Mouse (Mus musculus) MEL (cell line): ENCODE data around the gene Ngly1. TPM values are rescaled to one million over a fixed set of nuclear protein-coding genes. Genes with fewer than 3 reads are reported as not detected.
A peak's percentile ranks its signal among the peaks of the same experiment; 100 is the strongest.

Experiments used
- DNase-seq: peaks from one replicate; pipeline ENCODE4 v3.0.0; 2011; ENCODE audit warnings: low read depth, low spot score
- H3K27ac ChIP-seq: 2 replicates; pipeline ENCODE4 v1.5.1; 2012; ENCODE audit warnings: low read depth, mild to moderate bottlenecking, control low read depth, low read length, moderate library complexity; ENCODE audit not compliant: control insufficient read depth
- H3K27me3 ChIP-seq, 2 experiments: fragments of 150-350 bp in 1 of 2; sonication (generic) in 1 of 2; 2 replicates each; pipeline ENCODE4 v1.6.1; 2012; ENCODE audit warnings: low read length in 2 of 2, mild to moderate bottlenecking in 2 of 2, improper control_type of control experiment in 1 of 2, moderate library complexity in 1 of 2; ENCODE audit not compliant: insufficient read depth in 2 of 2, control insufficient read depth in 1 of 2
- H3K36me3 ChIP-seq, 2 experiments: 2 replicates each; pipeline ENCODE4 v1.6.1; 2012 to 2014; ENCODE audit warnings: low read length in 2 of 2, improper control_type of control experiment in 1 of 2, inconsistent platforms in 1 of 2, mild to moderate bottlenecking in 1 of 2; ENCODE audit not compliant: insufficient read depth in 2 of 2, control insufficient read depth in 1 of 2
- H3K4me1 ChIP-seq, 2 experiments: fragments of 150-350 bp in 1 of 2; sonication (generic) in 1 of 2; 2 replicates each; pipeline ENCODE4 v1.6.1; 2012; ENCODE audit warnings: low read length in 2 of 2, improper control_type of control experiment in 1 of 2, mild to moderate bottlenecking in 1 of 2; ENCODE audit not compliant: insufficient read depth in 2 of 2, control insufficient read depth in 1 of 2
- H3K4me3 ChIP-seq, 2 experiments: fragments of 150-350 bp in 1 of 2; sonication (generic) in 1 of 2; 2 replicates each; pipeline ENCODE4 v1.5.1; 2012; ENCODE audit warnings: low read depth in 2 of 2, low read length in 2 of 2, mild to moderate bottlenecking in 2 of 2, moderate library complexity in 2 of 2, control low read depth in 1 of 2, improper control_type of control experiment in 1 of 2; ENCODE audit not compliant: control insufficient read depth in 1 of 2, insufficient read depth in 1 of 2
- H3K79me2 ChIP-seq: 2 replicates; pipeline ENCODE4 v1.6.1; 2012; ENCODE audit warnings: mild to moderate bottlenecking, low read length, moderate library complexity; ENCODE audit not compliant: control insufficient read depth, poor library complexity, insufficient read depth
- H3K9ac ChIP-seq: 2 replicates; pipeline ENCODE4 v1.6.1; 2012; ENCODE audit warnings: low read depth, mild to moderate bottlenecking, control low read depth, low read length, moderate library complexity; ENCODE audit not compliant: control insufficient read depth, poor library complexity, severe bottlenecking
- H3K9me3 ChIP-seq: fragments of 150-350 bp; sonication (generic); replicated peaks from 2 replicates; pipeline ENCODE4 v1.6.1; 2012; ENCODE audit warnings: mild to moderate bottlenecking, low read length, improper control_type of control experiment, moderate library complexity; ENCODE audit not compliant: insufficient read depth
- BHLHE40 ChIP-seq: IDR thresholded peaks from 2 replicates; pipeline ENCODE4 v1.6.1; 2012; ENCODE audit warnings: low read depth, mild to moderate bottlenecking, inconsistent platforms, low read length, improper control_type of control experiment, borderline replicate concordance
- E2F4 ChIP-seq: IDR thresholded peaks from 2 replicates; pipeline ENCODE4 v1.6.1; 2011; ENCODE audit warnings: low read depth, low read length, improper control_type of control experiment, borderline replicate concordance
- ELF1 ChIP-seq: IDR thresholded peaks from 2 replicates; pipeline ENCODE4 v1.6.1; 2014; ENCODE audit warnings: low read depth, mild to moderate bottlenecking, inconsistent platforms, low read length, improper control_type of control experiment, moderate library complexity
- GATA1 ChIP-seq: IDR thresholded peaks from 2 replicates; pipeline ENCODE4 v1.6.1; 2011; ENCODE audit warnings: low read depth, low read length, improper control_type of control experiment
- HCFC1 ChIP-seq: IDR thresholded peaks from 2 replicates; pipeline ENCODE4 v1.6.1; 2012; ENCODE audit warnings: low read depth, mild to moderate bottlenecking, inconsistent platforms, low read length, improper control_type of control experiment, moderate library complexity
- JUND ChIP-seq: IDR thresholded peaks from 2 replicates; pipeline ENCODE4 v1.6.1; 2011; ENCODE audit warnings: low read depth, mild to moderate bottlenecking, improper control_type of control experiment, low read length
- KAT2A ChIP-seq: conservative IDR thresholded peaks from 2 replicates; pipeline ENCODE4 v1.6.1; 2012; ENCODE audit warnings: low read depth, low read length, improper control_type of control experiment, inconsistent platforms
- MAFK ChIP-seq: IDR thresholded peaks from 2 replicates; pipeline ENCODE4 v1.6.1; 2011; ENCODE audit warnings: low read depth, mild to moderate bottlenecking, low read length, improper control_type of control experiment, borderline replicate concordance
- MAZ ChIP-seq: IDR thresholded peaks from 2 replicates; pipeline ENCODE4 v1.6.1; 2012; ENCODE audit warnings: low read depth, mild to moderate bottlenecking, inconsistent platforms, low read length, improper control_type of control experiment
- MEF2A ChIP-seq: IDR thresholded peaks from 2 replicates; pipeline ENCODE4 v1.6.1; 2014; ENCODE audit warnings: low read depth, mild to moderate bottlenecking, inconsistent platforms, low read length, improper control_type of control experiment; ENCODE audit not compliant: poor library complexity, insufficient replicate concordance, severe bottlenecking; ENCODE audit errors: extremely low read depth
- MXI1 ChIP-seq: IDR thresholded peaks from 2 replicates; pipeline ENCODE4 v1.6.1; 2011; ENCODE audit warnings: mild to moderate bottlenecking, low read depth, low read length, improper control_type of control experiment
- MYB ChIP-seq: IDR thresholded peaks from 2 replicates; pipeline ENCODE4 v1.6.1; 2011; ENCODE audit warnings: mild to moderate bottlenecking, low read depth, low read length, improper control_type of control experiment
- MYC ChIP-seq: IDR thresholded peaks from 2 replicates; pipeline ENCODE4 v1.6.1; 2011; ENCODE audit warnings: low read depth, mild to moderate bottlenecking, low read length, improper control_type of control experiment, moderate library complexity
- NELFE ChIP-seq: IDR thresholded peaks from 2 replicates; pipeline ENCODE4 v1.6.1; 2011; ENCODE audit warnings: low read depth, low read length, improper control_type of control experiment
- NRF1 ChIP-seq: IDR thresholded peaks from 2 replicates; pipeline ENCODE4 v1.6.1; 2014; ENCODE audit warnings: low read depth, mild to moderate bottlenecking, inconsistent platforms, low read length, improper control_type of control experiment, moderate library complexity; ENCODE audit not compliant: poor library complexity, insufficient read depth, severe bottlenecking
- POLR2A ChIP-seq, 2 experiments: IDR thresholded peaks; 2 replicates each; pipeline ENCODE4 v1.6.1; 2011 to 2012; ENCODE audit warnings: low read length in 2 of 2, mild to moderate bottlenecking in 2 of 2, control low read depth in 1 of 2, improper control_type of control experiment in 1 of 2, low read depth in 1 of 2, moderate library complexity in 1 of 2; ENCODE audit not compliant: control insufficient read depth in 1 of 2, insufficient read depth in 1 of 2, poor library complexity in 1 of 2
- POLR2AphosphoS2 ChIP-seq: IDR thresholded peaks from 2 replicates; pipeline ENCODE4 v1.6.1; 2011; ENCODE audit warnings: low read length, improper control_type of control experiment
- RAD21 ChIP-seq: IDR thresholded peaks from 2 replicates; pipeline ENCODE4 v1.6.1; 2011; ENCODE audit warnings: mild to moderate bottlenecking, low read depth, low read length, improper control_type of control experiment
- RCOR1 ChIP-seq: IDR thresholded peaks from 2 replicates; pipeline ENCODE4 v1.6.1; 2012; ENCODE audit warnings: low read depth, mild to moderate bottlenecking, inconsistent platforms, low read length, improper control_type of control experiment
- SIN3A ChIP-seq: IDR thresholded peaks from 2 replicates; pipeline ENCODE4 v1.6.1; 2012; ENCODE audit warnings: low read length, improper control_type of control experiment, inconsistent platforms
- SMC3 ChIP-seq: IDR thresholded peaks from 2 replicates; pipeline ENCODE4 v1.6.1; 2011; ENCODE audit warnings: low read depth, low read length, improper control_type of control experiment
- TBP ChIP-seq: IDR thresholded peaks from 2 replicates; pipeline ENCODE4 v1.8.0; 2011; ENCODE audit warnings: low read depth, low read length, improper control_type of control experiment
- USF1 ChIP-seq: IDR thresholded peaks from 2 replicates; pipeline ENCODE4 v1.6.1; 2014; ENCODE audit warnings: low read depth, mild to moderate bottlenecking, inconsistent platforms, low read length, improper control_type of control experiment, moderate library complexity
- USF2 ChIP-seq, 2 experiments: IDR thresholded peaks; 2 replicates each; pipeline ENCODE4 v1.6.1; 2011 to 2012; ENCODE audit warnings: improper control_type of control experiment in 2 of 2, low read length in 2 of 2, borderline replicate concordance in 1 of 2, inconsistent platforms in 1 of 2, low read depth in 1 of 2, mild to moderate bottlenecking in 1 of 2; ENCODE audit not compliant: insufficient read depth in 1 of 2
- ZC3H11A ChIP-seq: IDR thresholded peaks from 2 replicates; pipeline ENCODE4 v1.6.1; 2012; ENCODE audit warnings: low read depth, mild to moderate bottlenecking, inconsistent platforms, low read length, improper control_type of control experiment
- ZKSCAN1 ChIP-seq: IDR thresholded peaks from 2 replicates; pipeline ENCODE4 v1.6.1; 2012; ENCODE audit warnings: low read depth, mild to moderate bottlenecking, inconsistent platforms, low read length, improper control_type of control experiment, moderate library complexity
- ZNF384 ChIP-seq: IDR thresholded peaks from 2 replicates; pipeline ENCODE4 v1.6.1; 2012; ENCODE audit warnings: low read depth, mild to moderate bottlenecking, inconsistent platforms, low read length, improper control_type of control experiment
- polyA plus RNA-seq, 2 experiments: library from polyadenylated mRNA; stranded (reverse) in 1 of 2; unstranded in 1 of 2; fragments of >175 nt in 1 of 2; fragments of >200 nt in 1 of 2; gene quantifications; 2 replicates each; pipeline versions ENCODE4 v1.2.1 to v1.2.4; 2012; ENCODE audit warnings: low replicate concordance in 2 of 2, low read depth in 1 of 2; ENCODE audit not compliant: insufficient read length in 2 of 2, insufficient read depth in 1 of 2, missing spikeins in 1 of 2
- total RNA-seq: library from RNA; depleted of rRNA; stranded (reverse); fragments of 300-350 nt; gene quantifications from 2 replicates; pipeline ENCODE4 v1.2.3, GENCODE M21; 2012

Gene Ngly1
- total and polyA plus RNA-seq, 3 experiments, result 26.7 to 28.7 TPM; not detected in 1

DNA sequence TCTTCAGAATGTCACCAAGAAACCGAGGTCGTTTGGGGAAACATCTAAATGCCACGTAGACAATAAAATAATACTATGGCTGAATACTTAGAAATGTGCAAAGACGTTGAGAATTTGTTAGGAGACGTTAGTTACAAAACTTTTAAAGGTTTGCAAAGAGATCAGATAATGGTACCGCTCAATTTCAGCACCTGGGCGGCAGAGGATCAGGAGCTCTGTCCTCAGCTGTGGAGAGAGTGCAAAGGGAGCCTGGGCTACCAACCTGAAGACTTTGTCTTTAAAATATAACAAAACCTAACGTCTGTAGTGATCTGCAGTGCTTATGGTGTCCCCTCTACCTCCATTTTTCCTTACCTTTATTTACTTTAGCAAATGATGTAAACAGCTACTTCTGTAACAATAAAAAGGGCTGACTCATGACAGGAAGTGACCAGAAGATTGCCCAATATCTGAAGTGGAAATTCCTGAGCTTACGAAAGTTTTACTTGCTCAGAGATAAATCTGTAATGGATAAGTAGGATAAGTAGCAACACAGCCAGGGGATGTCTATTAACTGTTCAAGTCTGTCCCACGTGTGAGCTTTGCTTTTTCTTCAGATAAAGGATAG is 5.4 kb upstream of the Ngly1 start (continued):
- TF ChIP-seq E2F4 (no peak), MYC (no peak)

DNA sequence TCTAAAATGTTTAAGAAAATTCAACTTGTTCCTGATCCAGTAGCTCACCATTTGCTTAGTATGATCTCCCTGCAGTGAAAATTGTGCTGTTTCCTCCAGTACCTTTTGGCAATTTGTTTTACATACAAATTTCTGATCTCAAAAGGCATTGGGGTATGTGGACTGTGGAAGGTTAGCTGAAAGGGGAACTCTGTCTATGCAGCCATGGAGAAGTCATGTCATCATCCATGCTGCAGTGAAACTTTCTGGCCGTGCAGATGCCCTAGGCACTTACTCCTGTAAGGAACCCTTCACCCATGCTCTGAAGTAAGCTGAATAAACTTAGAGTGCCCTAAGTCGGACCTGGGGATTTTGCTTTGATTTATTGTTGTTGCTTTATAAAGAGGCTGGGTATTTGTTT is 4.7 kb upstream of the Ngly1 start:
- H3K4me1 ChIP-seq, result peaks cover 26 to 32% of the 10 kb centered on the region in 2 experiments

DNA sequence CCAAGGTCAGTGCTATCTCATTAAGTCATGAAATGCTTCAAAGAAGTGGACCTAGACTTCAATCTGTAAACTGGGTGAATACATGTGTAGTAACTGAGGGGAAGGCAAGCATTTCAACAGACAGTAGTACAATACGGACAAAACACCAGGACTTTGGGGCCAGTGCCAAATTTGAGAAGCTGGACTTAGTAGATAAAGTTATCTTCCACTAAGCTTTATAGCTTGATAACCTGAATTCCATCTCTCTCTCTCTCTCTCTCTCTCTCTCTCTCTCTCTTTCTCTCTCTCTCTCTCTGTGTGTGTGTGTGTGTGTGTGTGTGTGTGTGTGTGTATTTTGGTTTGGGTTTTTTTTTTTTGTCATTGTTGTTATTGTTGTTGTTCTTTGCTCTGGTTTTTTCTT is 4.0 kb upstream of the Ngly1 start:
- DNase-seq, result peak; percentile 81
- H3K9ac ChIP-seq, result no peak overlapping the region
- H3K36me3 ChIP-seq, result peaks cover 0 to 43% of the 10 kb centered on the region in 2 experiments; a peak in 2 of 4 replicates
- H3K27ac ChIP-seq, result peak overlapping the region; percentile 53
- peaks cover 7% of the 10 kb centered on the region for H3K79me2 ChIP-seq
- peaks cover 26 to 32% of the 10 kb centered on the region in 2 experiments for H3K4me1 ChIP-seq
- H3K4me3 ChIP-seq, result no peak overlapping the region
- H3K27me3 ChIP-seq, result no peaks in the 10 kb centered on the region
- H3K9me3 ChIP-seq, result no peaks in the 10 kb centered on the region
- no peak for TF ChIP-seq MAZ
- TF ChIP-seq RCOR1, result peak; percentile 88
- TF ChIP-seq ZNF384, result peak; percentile 65
- TF ChIP-seq NRF1, result no peak
- TF ChIP-seq USF2 (IDR thresholded peaks at IDR 0.05; ENCODE audit: borderline replicate concordance in 1 of 2, insufficient read depth in 1 of 2, low read depth in 1 of 2, low read length in 2 of 2), result no peak
- peak; percentile 93 for TF ChIP-seq JUND
- TF ChIP-seq KAT2A, result no peak
- TF ChIP-seq MYB, result no peak
- TF ChIP-seq RAD21, result no peak
- no peak for TF ChIP-seq USF1
- 0 out of 2 replicates have a peak, but pooled peaks have one; percentile 10 for TF ChIP-seq BHLHE40
- peak; percentile 43; the same call in 1 of the 2 replicates for TF ChIP-seq MEF2A
- no peak; the same call in 1 of the 2 replicates for TF ChIP-seq POLR2AphosphoS2
- peak; percentile 42; the same call in 1 of the 2 replicates for TF ChIP-seq MYC
- TF ChIP-seq MAFK, result peak; percentile 45; the same call in 1 of the 2 replicates
- no peak for TF ChIP-seq ELF1
- TF ChIP-seq ZKSCAN1, result no peak
- peak; percentile 56; the same call in 1 of the 2 replicates for TF ChIP-seq MXI1
- no peak for TF ChIP-seq NELFE
- TF ChIP-seq HCFC1, result peak; percentile 45
- TF ChIP-seq ZC3H11A, result no peak
- no peak for TF ChIP-seq TBP
- TF ChIP-seq SIN3A, result peak; percentile 76
- no peak for TF ChIP-seq POLR2A (IDR thresholded peaks at IDR 0.05; ENCODE audit: control insufficient read depth in 1 of 2, insufficient read depth in 1 of 2, low read depth in 1 of 2, low read length in 2 of 2, poor library complexity in 1 of 2)
- peak; percentile 93 for TF ChIP-seq GATA1
- no peak for TF ChIP-seq SMC3

More for the DNA sequence above, 4.7 kb upstream of the Ngly1 start:
- Histone ChIP-seq H3K27me3 (no peaks in the 10 kb centered on the region), H3K9me3 (no peaks in the 10 kb centered on the region), H3K9ac (peak overlapping the region; percentile 47; the same call in 1 of the 2 replicates), H3K4me3 (peak overlapping the region in 1 of 2 experiments; percentile 60; a peak in 2 of 4 replicates), H3K79me2 (peaks cover 2% of the 10 kb centered on the region; the same call in 1 of the 2 replicates), H3K36me3 (peaks cover 0 to 43% of the 10 kb centered on the region in 2 experiments; a peak in 2 of 4 replicates), H3K27ac (peak overlapping the region; percentile 93)
- DNase-seq, result peak; percentile 64
- TF ChIP-seq NELFE, result no peak
- no peak for TF ChIP-seq MAFK
- TF ChIP-seq MAZ, result no peak
- no peak for TF ChIP-seq MXI1
